Mouse (Mus musculus): Measurements from ENCODE around the gene Sept1. TPM values are rescaled to one million over a fixed set of nuclear protein-coding genes. Genes with fewer than 3 reads are reported as not detected.

Sept1 gene
- polyA plus RNA-seq, 1 experiment from 2014 or later = 7.2 TPM

- H3K4me1 ChIP-seq (ENCODE audit: control insufficient read depth, insufficient read depth, low read length) = peaks cover 25% of the 10 kb centered on the region
- H3K9me3 ChIP-seq (ENCODE audit: control insufficient read depth, low read length) = no peaks in the 10 kb centered on the region
- ATAC-seq (ENCODE audit: low read depth) = no peak
- no peak overlapping the region; the same call in 1 of the 2 replicates for H3K27ac ChIP-seq (ENCODE audit: low read depth, low read length)
- peak overlapping the region; percentile 66 for H3K4me2 ChIP-seq (ENCODE audit: low read depth, low read length)
- 80% methylated on average over 5 of the region's 5 CpGs for WGBS
- H3K4me3 ChIP-seq (ENCODE audit: low read depth, low read length) = no peak overlapping the region; the same call in 1 of the 2 replicates
- no peak overlapping the region for H3K9ac ChIP-seq (replicated peaks; ENCODE audit: low read depth, low read length)
- H3K27me3 ChIP-seq (ENCODE audit: control insufficient read depth, insufficient read depth, low read length) = no peaks in the 10 kb centered on the region
- H3K36me3 ChIP-seq (ENCODE audit: control insufficient read depth, insufficient read depth, low read length) = no peaks in the 10 kb centered on the region
Measured at GRCm38 (mm10) chr7:127209851-127210250, 23.1 kb downstream of the Sept1 start.

GRCm38 (mm10) chr7:127208553-127209438 is 24.1 kb downstream of the Sept1 start, which contains the start of gene Mylpf:
TSS of gene Mylpf (plus strand) at chr7:127208890.
- under 1% methylated on average over 25 of the region's 44 CpGs for WGBS
- H3K9me3 ChIP-seq (ENCODE audit: control insufficient read depth, low read length) = no peaks in the 10 kb centered on the region

GRCm38 (mm10) chr7:127208295-127208552 is 24.7 kb downstream of the Sept1 start, which contains the start of gene Tbc1d10b:
TSS of gene Tbc1d10b (minus strand) at chr7:127208468.
- H3K9me3 ChIP-seq (ENCODE audit: control insufficient read depth, low read length) = no peaks in the 10 kb centered on the region
- peak within 1 kb of the TSS; percentile 77 for H3K27ac ChIP-seq (ENCODE audit: low read depth, low read length)
- peak within 1 kb of the TSS; percentile 90 for H3K4me3 ChIP-seq (ENCODE audit: low read depth, low read length)
- under 1% methylated on average over 35 of the region's 44 CpGs for WGBS
- peaks cover 2% of the 10 kb centered on the region; the same call in 1 of the 2 replicates for H3K36me3 ChIP-seq (ENCODE audit: control insufficient read depth, insufficient read depth, low read length)
- peak; percentile 4; the same call in 1 of the 2 replicates for ATAC-seq (ENCODE audit: low read depth)
- peak within 1 kb of the TSS; percentile 81 for H3K9ac ChIP-seq (replicated peaks; ENCODE audit: low read depth, low read length)
- peaks cover 25% of the 10 kb centered on the region for H3K4me1 ChIP-seq (ENCODE audit: control insufficient read depth, insufficient read depth, low read length)
- H3K4me2 ChIP-seq (ENCODE audit: low read depth, low read length) = peak within 1 kb of the TSS; percentile 100
- no peaks in the 10 kb centered on the region for H3K27me3 ChIP-seq (ENCODE audit: control insufficient read depth, insufficient read depth, low read length)

More at GRCm38 (mm10) chr7:127208553-127209438, 24.1 kb downstream of the Sept1 start, which contains the start of gene Mylpf:
- Histone ChIP-seq H3K36me3 (ENCODE audit: control insufficient read depth, insufficient read depth, low read length) (no peaks in the 10 kb centered on the region), H3K27me3 (ENCODE audit: control insufficient read depth, insufficient read depth, low read length) (no peaks in the 10 kb centered on the region), H3K4me1 (ENCODE audit: control insufficient read depth, insufficient read depth, low read length) (peaks cover 25% of the 10 kb centered on the region), H3K4me2 (ENCODE audit: low read depth, low read length) (peak within 1 kb of the TSS; percentile 100), H3K9ac (replicated peaks; ENCODE audit: low read depth, low read length) (peak within 1 kb of the TSS; percentile 81), H3K27ac (ENCODE audit: low read depth, low read length) (peak within 1 kb of the TSS; percentile 77), H3K4me3 (ENCODE audit: low read depth, low read length) (peak within 1 kb of the TSS; percentile 90)
- peak; percentile 95 for ATAC-seq (ENCODE audit: low read depth)

GRCm38 (mm10) chr7:127207374-127208294 is 25.3 kb downstream of the Sept1 start:
- Histone ChIP-seq H3K9me3 (ENCODE audit: control insufficient read depth, low read length) (no peaks in the 10 kb centered on the region), H3K36me3 (ENCODE audit: control insufficient read depth, insufficient read depth, low read length) (peaks cover 8% of the 10 kb centered on the region), H3K9ac (replicated peaks; ENCODE audit: low read depth, low read length) (peak overlapping the region; percentile 81), H3K4me1 (ENCODE audit: control insufficient read depth, insufficient read depth, low read length) (peaks cover 25% of the 10 kb centered on the region), H3K4me2 (ENCODE audit: low read depth, low read length) (peak overlapping the region; percentile 100), H3K4me3 (ENCODE audit: low read depth, low read length) (peak overlapping the region; percentile 90), H3K27ac (ENCODE audit: low read depth, low read length) (peak overlapping the region; percentile 77), H3K27me3 (ENCODE audit: control insufficient read depth, insufficient read depth, low read length) (no peaks in the 10 kb centered on the region)
- peak; percentile 7; the same call in 1 of the 2 replicates for ATAC-seq (ENCODE audit: low read depth)
- under 1% methylated on average over 52 of the region's 53 CpGs for WGBS

- ATAC-seq (ENCODE audit: low read depth) = no peak
- Histone ChIP-seq H3K4me1 (ENCODE audit: control insufficient read depth, insufficient read depth, low read length) (peaks cover 25% of the 10 kb centered on the region), H3K9ac (replicated peaks; ENCODE audit: low read depth, low read length) (peak overlapping the region; percentile 81), H3K27me3 (ENCODE audit: control insufficient read depth, insufficient read depth, low read length) (no peaks in the 10 kb centered on the region), H3K4me2 (ENCODE audit: low read depth, low read length) (peak overlapping the region; percentile 100), H3K36me3 (ENCODE audit: control insufficient read depth, insufficient read depth, low read length) (peaks cover 11% of the 10 kb centered on the region), H3K27ac (ENCODE audit: low read depth, low read length) (no peak overlapping the region), H3K4me3 (ENCODE audit: low read depth, low read length) (peak overlapping the region; percentile 90), H3K9me3 (ENCODE audit: control insufficient read depth, low read length) (no peaks in the 10 kb centered on the region)
- WGBS = 60% methylated on average over 2 of the region's 2 CpGs
Measured at GRCm38 (mm10) chr7:127206606-127207005, 26.3 kb downstream of the Sept1 start.

- no peak for ATAC-seq (ENCODE audit: low read depth)
- Histone ChIP-seq H3K9me3 (ENCODE audit: control insufficient read depth, low read length) (no peaks in the 10 kb centered on the region), H3K4me3 (ENCODE audit: low read depth, low read length) (peak overlapping the region; percentile 62), H3K9ac (replicated peaks; ENCODE audit: low read depth, low read length) (peak overlapping the region; percentile 64), H3K4me1 (ENCODE audit: control insufficient read depth, insufficient read depth, low read length) (peaks cover 16% of the 10 kb centered on the region), H3K4me2 (ENCODE audit: low read depth, low read length) (peak overlapping the region; percentile 79), H3K36me3 (ENCODE audit: control insufficient read depth, insufficient read depth, low read length) (peaks cover 71% of the 10 kb centered on the region), H3K27me3 (ENCODE audit: control insufficient read depth, insufficient read depth, low read length) (no peaks in the 10 kb centered on the region), H3K27ac (ENCODE audit: low read depth, low read length) (peak overlapping the region; percentile 82)
- 57% methylated on average over 11 of the region's 11 CpGs for WGBS
Measured at GRCm38 (mm10) chr7:127196484-127196883, 36.4 kb downstream of the Sept1 start.

- peak within 1 kb of the TSS; percentile 69 for H3K9ac ChIP-seq (replicated peaks; ENCODE audit: low read depth, low read length)
- peaks cover 68% of the 10 kb centered on the region for H3K36me3 ChIP-seq (ENCODE audit: control insufficient read depth, insufficient read depth, low read length)
- ATAC-seq (ENCODE audit: low read depth) = peak; percentile 96
Measured at GRCm38 (mm10) chr7:127195544-127196295, 37.2 kb downstream of the Sept1 start, which contains the start of gene Cd2bp2. TSS of gene Cd2bp2 (minus strand) at chr7:127196050.

GRCm38 (mm10) chr7:127194633-127195029 is 38.3 kb downstream of the Sept1 start:
- no peaks in the 10 kb centered on the region for H3K9me3 ChIP-seq (ENCODE audit: control insufficient read depth, low read length)
- peaks cover 16% of the 10 kb centered on the region for H3K4me1 ChIP-seq (ENCODE audit: control insufficient read depth, insufficient read depth, low read length)
- no peak for ATAC-seq (ENCODE audit: low read depth)
- peak overlapping the region; percentile 85; the same call in 1 of the 2 replicates for H3K27ac ChIP-seq (ENCODE audit: low read depth, low read length)
- H3K9ac ChIP-seq (replicated peaks; ENCODE audit: low read depth, low read length) = peak overlapping the region; percentile 69
- no peaks in the 10 kb centered on the region for H3K27me3 ChIP-seq (ENCODE audit: control insufficient read depth, insufficient read depth, low read length)
- peaks cover 59% of the 10 kb centered on the region for H3K36me3 ChIP-seq (ENCODE audit: control insufficient read depth, insufficient read depth, low read length)
- WGBS = 90% methylated on average over 6 of the region's 7 CpGs
- peak overlapping the region; percentile 88 for H3K4me2 ChIP-seq (ENCODE audit: low read depth, low read length)
- peak overlapping the region; percentile 62 for H3K4me3 ChIP-seq (ENCODE audit: low read depth, low read length)

More at GRCm38 (mm10) chr7:127195544-127196295, 37.2 kb downstream of the Sept1 start, which contains the start of gene Cd2bp2:
- no peaks in the 10 kb centered on the region for H3K9me3 ChIP-seq (ENCODE audit: control insufficient read depth, low read length)
- H3K4me3 ChIP-seq (ENCODE audit: low read depth, low read length) = peak within 1 kb of the TSS; percentile 62
- WGBS = under 1% methylated on average over 51 of the region's 51 CpGs
- peak within 1 kb of the TSS; percentile 85 for H3K27ac ChIP-seq (ENCODE audit: low read depth, low read length)
- no peaks in the 10 kb centered on the region for H3K27me3 ChIP-seq (ENCODE audit: control insufficient read depth, insufficient read depth, low read length)
- H3K4me1 ChIP-seq (ENCODE audit: control insufficient read depth, insufficient read depth, low read length) = peaks cover 16% of the 10 kb centered on the region
- H3K4me2 ChIP-seq (ENCODE audit: low read depth, low read length) = peak within 1 kb of the TSS; percentile 88

Measured in neural tube, embryonic 14.5 days (tissue).